Mouse (Mus musculus): Measurements from ENCODE around the gene Ttll5. TPM values are rescaled to one million over a fixed set of nuclear protein-coding genes. Genes with fewer than 3 reads are reported as not detected.

Gene Ttll5
- polyA plus RNA-seq, 2 experiments, result 5.6 to 6.4 TPM

GRCm38 (mm10) chr12:86039078-86039477 is 214.6 kb downstream of the Ttll5 start:
- no peak for ATAC-seq (ENCODE audit: insufficient read depth)
- Histone ChIP-seq H3K27ac (no peak overlapping the region), H3K4me3 (ENCODE audit: insufficient read depth in 1 of 2, low read depth in 2 of 2, low read length in 2 of 2) (no peak overlapping the region), H3K4me1 (replicated peaks; ENCODE audit: control insufficient read depth in 2 of 2, insufficient read depth in 2 of 2, low read length in 1 of 2) (peaks cover 0 to 2% of the 10 kb centered on the region in 2 experiments; a peak in 1 of 4 replicates), H3K9ac (replicated peaks) (no peak overlapping the region), H3K4me2 (ENCODE audit: low read depth) (no peak overlapping the region), H3K36me3 (replicated peaks; ENCODE audit: control insufficient read depth, insufficient read depth, low read depth) (no peaks in the 10 kb centered on the region), H3K9me3 (ENCODE audit: control insufficient read depth, low read length) (no peaks in the 10 kb centered on the region), H3K27me3 (ENCODE audit: control insufficient read depth, insufficient read depth, low read length) (no peaks in the 10 kb centered on the region)
- WGBS (ENCODE audit: insufficient replicate concordance), result 74% methylated on average over 5 of the region's 5 CpGs
- TF ChIP-seq EP300 (IDR thresholded peaks at IDR 0.05; ENCODE audit: low read depth) (no peak), CTCF (IDR thresholded peaks at IDR 0.05; ENCODE audit: low read depth) (no peak)
- no peak for DNase-seq (ENCODE audit: low read depth in 3 of 3, low spot score in 3 of 3)

GRCm38 (mm10) chr12:86039751-86040150 is 215.3 kb downstream of the Ttll5 start:
- DNase-seq (ENCODE audit: low read depth in 3 of 3, low spot score in 3 of 3) (no peak), ATAC-seq (ENCODE audit: insufficient read depth) (no peak)
- no peak overlapping the region for H3K4me3 ChIP-seq (ENCODE audit: insufficient read depth in 1 of 2, low read depth in 2 of 2, low read length in 2 of 2)
- no peak overlapping the region for H3K9ac ChIP-seq (replicated peaks)
- no peak overlapping the region for H3K27ac ChIP-seq
- TF ChIP-seq EP300 (IDR thresholded peaks at IDR 0.05; ENCODE audit: low read depth) (no peak), CTCF (IDR thresholded peaks at IDR 0.05; ENCODE audit: low read depth) (no peak)
- no peaks in the 10 kb centered on the region for H3K36me3 ChIP-seq (replicated peaks; ENCODE audit: control insufficient read depth, insufficient read depth, low read depth)
- H3K27me3 ChIP-seq (ENCODE audit: control insufficient read depth, insufficient read depth, low read length), result no peaks in the 10 kb centered on the region
- H3K4me2 ChIP-seq (ENCODE audit: low read depth), result no peak overlapping the region
- 72% methylated on average over 6 of the region's 6 CpGs for WGBS (ENCODE audit: insufficient replicate concordance)
- H3K4me1 ChIP-seq (replicated peaks; ENCODE audit: control insufficient read depth in 2 of 2, insufficient read depth in 2 of 2, low read length in 1 of 2), result no peaks in the 10 kb centered on the region
- H3K9me3 ChIP-seq (ENCODE audit: control insufficient read depth, low read length), result no peaks in the 10 kb centered on the region

- Histone ChIP-seq H3K9ac (replicated peaks) (no peak overlapping the region), H3K9me3 (ENCODE audit: control insufficient read depth, low read length) (no peaks in the 10 kb centered on the region), H3K4me3 (ENCODE audit: insufficient read depth in 1 of 2, low read depth in 2 of 2, low read length in 2 of 2) (no peak overlapping the region), H3K4me2 (ENCODE audit: low read depth) (no peak overlapping the region), H3K4me1 (replicated peaks; ENCODE audit: control insufficient read depth in 2 of 2, insufficient read depth in 2 of 2, low read length in 1 of 2) (0 out of 4 replicates have a peak, but pooled peaks cover 0 to 3% of the 10 kb centered on the region in 2 experiments), H3K27ac (no peak overlapping the region), H3K27me3 (ENCODE audit: control insufficient read depth, insufficient read depth, low read length) (no peaks in the 10 kb centered on the region), H3K36me3 (replicated peaks; ENCODE audit: control insufficient read depth, insufficient read depth, low read depth) (no peaks in the 10 kb centered on the region)
- TF ChIP-seq EP300 (IDR thresholded peaks at IDR 0.05; ENCODE audit: low read depth) (no peak), CTCF (IDR thresholded peaks at IDR 0.05; ENCODE audit: low read depth) (no peak)
- 60% methylated on average over 5 of the region's 5 CpGs for WGBS (ENCODE audit: insufficient replicate concordance)
- DNase-seq (ENCODE audit: low read depth in 3 of 3, low spot score in 3 of 3) (no peak), ATAC-seq (ENCODE audit: insufficient read depth) (no peak)
These were observed 221.7 kb downstream of the Ttll5 start for GRCm38 (mm10) chr12:86046141-86046540.

DNA sequence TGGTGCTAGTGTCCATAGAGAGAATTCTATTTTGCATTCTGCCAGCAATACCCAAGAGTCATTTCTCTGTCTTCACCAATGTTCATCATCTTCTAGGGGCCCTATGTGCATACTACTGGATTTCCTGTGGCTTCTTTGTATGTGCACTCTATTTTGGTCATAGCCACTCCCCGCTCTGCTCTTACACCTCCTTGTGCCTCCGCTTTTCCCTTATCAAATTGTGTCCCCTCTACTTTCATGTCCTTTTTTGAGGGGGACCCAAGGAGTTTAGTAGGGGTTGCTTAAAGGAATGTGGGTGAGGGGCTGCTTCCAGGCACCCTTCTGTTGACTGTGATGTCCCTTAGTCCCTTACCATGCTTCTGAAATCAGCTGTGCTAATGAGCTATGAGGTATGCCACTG is 222.3 kb downstream of the Ttll5 start:
- WGBS (ENCODE audit: insufficient replicate concordance), result 53% methylated on average over 2 of the region's 2 CpGs
- DNase-seq (ENCODE audit: low read depth in 3 of 3, low spot score in 3 of 3) (no peak), ATAC-seq (ENCODE audit: insufficient read depth) (no peak)
- Histone ChIP-seq H3K4me1 (replicated peaks; ENCODE audit: control insufficient read depth in 2 of 2, insufficient read depth in 2 of 2, low read length in 1 of 2) (peaks cover 0 to 6% of the 10 kb centered on the region in 2 experiments; a peak in 2 of 4 replicates), H3K9ac (replicated peaks) (no peak overlapping the region), H3K27ac (no peak overlapping the region), H3K27me3 (ENCODE audit: control insufficient read depth, insufficient read depth, low read length) (no peaks in the 10 kb centered on the region), H3K4me2 (ENCODE audit: low read depth) (no peak overlapping the region), H3K36me3 (replicated peaks; ENCODE audit: control insufficient read depth, insufficient read depth, low read depth) (no peaks in the 10 kb centered on the region), H3K9me3 (ENCODE audit: control insufficient read depth, low read length) (no peaks in the 10 kb centered on the region), H3K4me3 (ENCODE audit: insufficient read depth in 1 of 2, low read depth in 2 of 2, low read length in 2 of 2) (no peak overlapping the region)
- TF ChIP-seq CTCF (IDR thresholded peaks at IDR 0.05; ENCODE audit: low read depth), result no peak
- TF ChIP-seq EP300 (IDR thresholded peaks at IDR 0.05; ENCODE audit: low read depth), result no peak

GRCm38 (mm10) chr12:86047376-86047775 is 222.9 kb downstream of the Ttll5 start:
- Histone ChIP-seq H3K36me3 (replicated peaks; ENCODE audit: control insufficient read depth, insufficient read depth, low read depth) (no peaks in the 10 kb centered on the region), H3K4me3 (ENCODE audit: insufficient read depth in 1 of 2, low read depth in 2 of 2, low read length in 2 of 2) (no peak overlapping the region), H3K4me1 (replicated peaks; ENCODE audit: control insufficient read depth in 2 of 2, insufficient read depth in 2 of 2, low read length in 1 of 2) (peaks cover 0 to 7% of the 10 kb centered on the region in 2 experiments; a peak in 2 of 4 replicates), H3K27ac (no peak overlapping the region), H3K27me3 (ENCODE audit: control insufficient read depth, insufficient read depth, low read length) (no peaks in the 10 kb centered on the region), H3K9ac (replicated peaks) (no peak overlapping the region), H3K4me2 (ENCODE audit: low read depth) (no peak overlapping the region), H3K9me3 (ENCODE audit: control insufficient read depth, low read length) (no peaks in the 10 kb centered on the region)
- no peak for ATAC-seq (ENCODE audit: insufficient read depth)
- no peak for TF ChIP-seq EP300 (IDR thresholded peaks at IDR 0.05; ENCODE audit: low read depth)
- TF ChIP-seq CTCF (IDR thresholded peaks at IDR 0.05; ENCODE audit: low read depth), result no peak
- WGBS (ENCODE audit: insufficient replicate concordance), result 38% methylated on average over 8 of the region's 8 CpGs
- DNase-seq (ENCODE audit: low read depth in 3 of 3, low spot score in 3 of 3), result no peak

Data from liver, embryonic 14.5 days (tissue).